Mouse (Mus musculus) adrenal gland, postnatal 0 days (tissue): Measurements from ENCODE around the gene Nrip2. TPM values are rescaled to one million over a fixed set of nuclear protein-coding genes. Genes with fewer than 3 reads are reported as not detected.

Experiments
- polyA plus RNA-seq: library from polyadenylated mRNA; unstranded; fragments of >200 nt; fragmentation: Nextera tagmentation; extraction: Ambion mirVana; gene quantifications from 2 replicates; pipeline ENCODE4 v1.2.1, GENCODE M21; 2015

Gene Nrip2
- polyA plus RNA-seq, result 5.3 and 6.0 TPM in 2 replicates

DNA sequence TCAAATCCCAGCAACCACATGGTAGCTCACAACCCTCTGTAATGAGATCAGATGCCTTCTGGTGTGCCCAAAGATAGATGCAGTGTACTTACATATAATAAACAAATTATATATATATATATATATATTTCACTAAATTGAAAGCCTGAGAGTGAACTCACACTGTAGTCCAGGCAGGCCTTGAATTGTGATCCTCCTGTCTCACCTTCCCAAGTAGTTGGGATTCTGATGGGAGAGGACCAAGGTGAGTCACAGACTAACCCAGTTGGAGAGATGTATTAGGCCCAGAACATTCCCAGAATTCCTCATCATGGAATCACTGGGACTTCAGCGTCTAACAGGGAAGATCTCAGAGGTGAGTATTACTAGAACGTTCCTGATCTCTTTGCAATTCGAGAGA is at the start of gene Nrip2:
Nrip2 (plus strand) TSS at position 301 of the 400 bp plus-strand sequence.

DNA sequence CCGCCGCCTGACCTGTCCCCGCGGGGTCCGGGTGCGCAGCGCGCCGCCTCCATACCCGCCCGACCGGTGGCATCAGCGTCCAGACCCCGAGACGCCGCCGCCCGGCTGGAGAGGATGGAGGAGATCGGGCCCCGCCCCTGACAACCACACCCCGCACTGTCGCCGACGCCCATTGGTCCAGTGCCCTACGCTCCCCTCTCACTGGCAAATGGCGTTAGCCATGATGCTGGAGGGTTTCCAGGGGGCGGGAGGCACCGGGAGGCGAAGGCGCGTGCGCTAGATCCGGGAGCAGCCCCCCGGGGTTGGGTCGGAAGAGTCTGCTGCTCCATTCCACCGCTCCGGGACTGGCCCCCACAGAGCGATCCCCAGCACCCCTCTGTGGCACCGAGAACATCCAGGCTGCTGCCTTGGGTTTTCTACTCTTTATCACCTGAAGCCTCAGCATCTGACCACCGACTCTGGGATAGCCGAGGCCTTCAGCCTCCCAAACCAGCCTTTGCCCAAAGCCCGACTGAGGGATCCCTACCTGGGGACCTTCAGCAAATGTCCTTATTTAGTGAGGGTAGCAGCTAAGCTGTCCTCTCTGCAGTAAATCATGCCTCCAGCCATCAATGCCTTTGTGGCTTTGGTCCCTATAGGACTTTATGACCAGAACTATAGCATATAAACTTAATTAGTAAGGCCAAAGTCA is 43.2 kb upstream of the Nrip2 start, which contains the start of gene Tulp3:
Tulp3 (minus strand) TSS at position 126 of the 691 bp plus-strand sequence.

DNA sequence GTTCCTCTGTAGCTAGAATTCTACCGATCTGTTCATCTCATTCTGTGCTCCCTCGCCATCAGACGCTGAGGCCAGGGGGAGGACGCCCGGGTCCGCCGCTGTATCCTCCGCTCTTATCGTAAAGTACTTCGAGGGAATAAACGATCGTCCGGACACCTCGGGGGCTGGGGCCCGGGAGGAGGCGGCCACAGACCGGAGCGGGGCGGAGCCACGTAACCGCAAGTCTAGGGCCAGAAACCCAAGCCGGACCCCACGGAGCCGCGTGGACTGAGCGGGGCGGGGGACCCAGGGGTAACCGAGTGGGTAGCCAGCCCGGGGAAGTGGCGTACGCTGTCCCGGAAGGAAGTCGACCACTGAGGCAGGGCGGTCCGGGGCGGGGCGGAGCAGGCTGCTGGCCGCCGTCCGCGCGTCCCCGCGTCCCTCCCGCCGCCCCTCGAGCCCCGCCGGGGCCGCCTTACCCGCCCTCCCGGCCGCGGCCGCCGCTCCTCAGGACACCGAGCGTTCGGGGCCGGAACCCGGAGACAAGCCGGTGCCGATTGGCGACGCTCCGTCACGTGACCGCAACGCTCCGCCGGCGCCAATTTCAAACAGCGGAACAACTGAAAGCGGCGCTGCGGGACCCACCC is 36.6 kb upstream of the Nrip2 start, which contains the start of the genes Rhno1 and Foxm1:
Rhno1 (minus strand) TSS at position 531 of the 626 bp plus-strand sequence.
Foxm1 (plus strand) TSS at position 587 of the 626 bp plus-strand sequence.

DNA sequence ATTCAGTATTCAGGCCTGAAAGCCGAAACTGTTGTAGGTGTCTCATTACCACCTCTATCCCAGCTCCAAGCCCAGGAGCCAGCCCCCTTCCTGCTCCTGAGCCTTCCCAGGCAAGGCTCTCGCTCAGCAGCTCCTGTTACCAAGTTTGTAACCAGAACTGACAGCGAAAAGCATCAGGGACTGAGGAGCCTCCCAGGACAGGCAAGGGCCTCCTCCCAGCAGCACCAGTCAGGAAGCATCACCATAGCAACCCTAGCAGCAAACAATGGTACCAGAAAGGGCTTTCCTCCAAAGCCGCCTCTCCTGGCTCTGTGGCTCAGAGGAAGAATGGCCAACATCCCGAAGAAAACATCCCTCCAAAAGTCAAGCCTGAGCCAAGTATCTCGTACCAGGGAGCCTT is 23.9 kb upstream of the Nrip2 start, which contains the start of the genes Tex52 and Gm44596:
Tex52 (plus strand) TSS at position 265 of the 400 bp plus-strand sequence.
Gm44596 (plus strand) TSS at position 312 of the 400 bp plus-strand sequence.

DNA sequence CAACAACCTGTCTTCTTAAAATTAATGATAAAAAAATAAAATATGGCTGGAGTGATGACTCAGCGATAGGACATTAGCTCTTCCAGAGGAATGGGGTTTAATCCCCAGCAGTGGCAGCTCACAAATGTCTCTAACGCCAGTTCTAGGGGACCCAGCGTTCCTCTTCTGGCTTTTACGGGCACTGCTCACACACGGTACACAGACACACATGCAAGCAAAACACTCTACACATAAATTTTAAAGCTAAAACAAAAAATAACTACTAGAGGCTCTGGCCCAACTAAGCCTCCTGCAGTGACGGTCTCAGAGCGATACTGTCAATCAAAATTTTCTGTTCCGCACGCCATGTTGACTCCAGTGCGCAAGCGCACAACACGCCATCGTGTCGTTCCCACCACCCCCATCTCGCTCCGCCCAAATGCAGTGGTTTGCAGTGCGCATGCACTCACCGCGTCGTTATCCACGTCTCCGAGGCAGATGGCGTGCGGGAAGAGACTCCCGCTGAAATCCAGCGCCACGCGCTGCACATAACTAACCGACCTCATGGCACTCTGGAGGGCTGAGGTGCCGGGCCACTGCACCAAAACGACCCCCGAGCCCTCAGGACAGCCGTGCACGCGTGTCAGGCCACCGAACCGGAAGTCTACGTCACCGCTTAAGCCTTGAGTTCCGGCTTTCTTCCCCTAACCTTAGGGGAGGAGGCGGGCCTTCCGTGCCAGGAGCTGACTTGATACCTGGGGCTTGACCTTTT is 25.3 kb downstream of the Nrip2 start, which contains the start of gene Itfg2:
Itfg2 (minus strand) TSS at position 663 of the 751 bp plus-strand sequence.

DNA sequence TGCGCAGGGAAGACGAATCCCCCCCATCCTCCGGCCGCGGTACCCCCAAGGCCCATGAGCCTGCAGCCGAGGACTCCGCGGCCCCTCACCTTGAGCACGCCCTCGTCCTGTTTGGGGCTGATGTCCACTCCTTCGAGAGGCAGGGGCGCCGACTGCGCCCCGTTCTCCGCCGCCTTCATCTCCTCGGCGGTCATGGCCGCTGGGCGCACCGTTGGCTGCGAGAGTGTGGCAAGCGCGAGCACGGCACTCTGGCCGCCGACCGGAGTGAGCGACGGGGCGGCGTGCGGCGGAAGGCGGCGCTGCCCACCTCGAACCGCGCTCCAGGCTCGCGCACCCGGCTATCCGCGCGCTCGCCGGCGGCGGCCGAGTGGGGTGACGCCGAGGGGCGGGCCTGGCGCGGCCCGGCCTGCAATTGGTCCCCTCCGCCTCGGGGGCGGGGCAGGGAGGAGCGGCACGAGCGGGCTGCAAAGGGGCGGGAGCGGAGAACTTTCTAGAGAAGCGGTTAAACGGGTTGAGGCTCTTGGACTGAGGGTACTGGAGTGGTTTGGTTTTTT is 39.3 kb downstream of the Nrip2 start, which contains the start of gene Fkbp4:
Fkbp4 (minus strand) TSS at position 361 of the 554 bp plus-strand sequence.

Other genes with a start within 250 kb of the Nrip2 start
- 0.95 and 1.1 TPM in 2 replicates for gene Tead4, start 98.5 kb upstream of the Nrip2 start, polyA plus RNA-seq
- gene Tulp3, start 43.4 kb upstream of the Nrip2 start, polyA plus RNA-seq, result 8.7 and 14.9 TPM in 2 replicates
- gene Rhno1, start 36.4 kb upstream of the Nrip2 start, polyA plus RNA-seq, result 35.5 and 40.3 TPM in 2 replicates
- gene Foxm1, start 36.3 kb upstream of the Nrip2 start, polyA plus RNA-seq, result 6.0 and 6.9 TPM in 2 replicates
- 0.16 TPM in 1 of 2 replicates, not detected in the other for gene Tex52, start 23.8 kb upstream of the Nrip2 start, polyA plus RNA-seq
- not detected in 2 replicates for gene Gm44596, start 23.8 kb upstream of the Nrip2 start, polyA plus RNA-seq
- gene Itfg2, start 25.6 kb downstream of the Nrip2 start, polyA plus RNA-seq, result 20.5 and 21.0 TPM in 2 replicates
- 161 and 192 TPM in 2 replicates for gene Fkbp4, start 39.4 kb downstream of the Nrip2 start, polyA plus RNA-seq
- 29.3 and 42.7 TPM in 2 replicates for gene Pzp, start 127.4 kb downstream of the Nrip2 start, polyA plus RNA-seq
- gene A2ml1, start 182.3 kb downstream of the Nrip2 start, polyA plus RNA-seq, result 0.80 and 1.3 TPM in 2 replicates
- gene Klrb1a, start 224.2 kb downstream of the Nrip2 start, polyA plus RNA-seq, result 0.14 TPM in 1 of 2 replicates, not detected in the other